Comparison of ENCODE assay signal across 10 mouse cellular contexts in the genomic region with DNA sequence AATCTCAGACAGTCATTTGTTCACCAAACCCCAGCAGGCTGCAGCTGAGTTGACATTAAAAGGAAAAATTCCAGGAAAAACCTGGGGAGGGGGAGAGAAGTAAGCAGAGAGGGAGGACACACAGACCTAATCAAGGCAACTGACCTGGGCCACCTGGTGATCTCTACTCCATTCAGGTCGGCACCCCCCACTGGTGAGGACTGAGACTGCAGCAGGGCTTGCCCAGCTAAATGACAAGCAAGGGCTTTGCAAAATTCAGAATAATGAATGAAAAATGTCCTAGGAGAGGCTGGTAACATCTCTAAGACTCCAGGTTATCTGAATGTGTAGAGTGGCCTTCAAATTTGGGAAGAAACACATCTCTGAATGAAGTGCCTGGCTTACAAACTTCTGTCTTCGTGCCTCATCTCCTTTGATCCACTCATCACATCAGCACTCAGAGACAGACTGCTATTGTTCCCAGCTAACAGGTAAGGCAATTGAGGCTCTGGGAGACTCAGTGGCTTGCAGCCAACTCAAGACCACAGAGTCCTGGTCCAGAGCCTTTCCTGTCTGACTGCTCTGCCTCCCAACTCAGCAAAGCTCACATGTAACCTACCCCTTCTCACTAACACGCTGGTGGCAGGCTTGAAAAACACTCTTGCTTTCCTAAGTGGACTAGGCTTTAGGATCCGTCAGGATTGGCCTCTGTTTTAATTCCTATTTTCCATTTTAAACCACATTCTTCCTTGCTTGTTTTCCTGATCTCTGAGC.
DNase-seq lines count a peak whose midpoint lies in the region; ATAC-seq and TF ChIP-seq lines count a peak whose summit lies in the region.
"Had no signal": no experiment of that assay in that cellular context is flagged by ENCODE, and none has a peak within 500 bp of the region (broad histone marks: within the 10 kb centered on the region; RNA-seq: fewer than 3 reads in every experiment).

No protein-coding gene starts in this region.

- peak; percentile 44 for DNase-seq in embryo, embryonic 10 days (ENCODE audit: low spot score)
- DNase-seq in embryo, embryonic 10.5 days (ENCODE audit: low spot score), result no peak
- DNase-seq in liver, result peak; percentile 26
- peak; percentile 52 for DNase-seq in brain, adult 2 months (ENCODE audit: low read depth, low spot score)
- no peak for DNase-seq in liver, embryonic 14.5 days (ENCODE audit: low read depth in 3 of 3, low spot score in 3 of 3)
- no peak for DNase-seq in left cerebral cortex, postnatal 14 days (ENCODE audit: low spot score in 2 of 2)

- peak; percentile 45 for TF ChIP-seq CTCF in liver, embryonic 14.5 days (IDR thresholded peaks at IDR 0.05; ENCODE audit: low read depth)

- no peaks in the 10 kb centered on the region for H3K4me1 ChIP-seq in liver, embryonic 12.5 days
- H3K4me1 ChIP-seq in liver, embryonic 14.5 days (replicated peaks; ENCODE audit: control insufficient read depth in 2 of 2, insufficient read depth in 2 of 2, low read length in 1 of 2), result no peaks in the 10 kb centered on the region

- H3K4me2 ChIP-seq in liver, embryonic 12.5 days, result no peak overlapping the region
- H3K4me2 ChIP-seq in liver, embryonic 14.5 days (ENCODE audit: low read depth), result no peak overlapping the region

- H3K9ac ChIP-seq in liver, embryonic 12.5 days, result no peak overlapping the region
- H3K9ac ChIP-seq in liver, embryonic 14.5 days (replicated peaks), result no peak overlapping the region

- H3K9me3 ChIP-seq in liver, embryonic 12.5 days (replicated peaks), result no peaks in the 10 kb centered on the region
- H3K9me3 ChIP-seq in liver, embryonic 14.5 days (ENCODE audit: control insufficient read depth, low read length), result no peaks in the 10 kb centered on the region

- WGBS in liver, embryonic 12.5 days (ENCODE audit: insufficient replicate concordance), result 46% methylated on average over 4 of the region's 4 CpGs
- WGBS in liver, embryonic 14.5 days (ENCODE audit: insufficient replicate concordance), result 32% methylated on average over 4 of the region's 4 CpGs

- TF ChIP-seq EP300 in liver, embryonic 14.5 days (IDR thresholded peaks at IDR 0.05; ENCODE audit: low read depth), result no peak

- no peak overlapping the region for H3K27ac ChIP-seq in liver, embryonic 12.5 days
- H3K27ac ChIP-seq in liver, embryonic 14.5 days, result no peak overlapping the region
- H3K27ac ChIP-seq: macrophage had no signal

- intact Hi-C loops in left cerebral cortex, postnatal 14 days (cut with DNase I), result loop anchor here (5.0 kb wide), 1 partner anchor 103 kb away; no protein-coding TSS in a partner anchor

- no peak for ATAC-seq in liver, embryonic 12.5 days
- ATAC-seq in liver, embryonic 14.5 days (ENCODE audit: insufficient read depth), result no peak
- no peak for ATAC-seq in monocyte, adult 5-6 weeks (replicated peaks; ENCODE audit: insufficient number of reproducible peaks, low FRiP score, low TSS enrichment, poor library complexity, severe bottlenecking)

- no peaks in the 10 kb centered on the region for H3K36me3 ChIP-seq in liver, embryonic 12.5 days
- H3K36me3 ChIP-seq in liver, embryonic 14.5 days (replicated peaks; ENCODE audit: control insufficient read depth, insufficient read depth, low read depth), result no peaks in the 10 kb centered on the region

- H3K27me3 ChIP-seq in liver, embryonic 12.5 days (replicated peaks), result no peaks in the 10 kb centered on the region; the same call in 1 of the 2 replicates
- H3K27me3 ChIP-seq in liver, embryonic 14.5 days (ENCODE audit: control insufficient read depth, insufficient read depth, low read length), result no peaks in the 10 kb centered on the region

- H3K4me3 ChIP-seq in liver, embryonic 12.5 days, result no peak overlapping the region
- no peak overlapping the region for H3K4me3 ChIP-seq in liver, embryonic 14.5 days (ENCODE audit: insufficient read depth in 1 of 2, low read depth in 2 of 2, low read length in 2 of 2)
- H3K4me3 ChIP-seq: erythroblast, embryonic 14.5 days had no signal

Comparison
In these comparisons a context has a peak if more than half of its experiments do, and no peak if none do; other contexts are left out.
1. DNase-seq: peak in embryo, embryonic 10 days (single experiment), liver (single experiment) and brain, adult 2 months (single experiment); none in embryo, embryonic 10.5 days (single experiment), liver, embryonic 14.5 days (0 of 3) and left cerebral cortex, postnatal 14 days (0 of 2).